Mouse (Mus musculus) hindbrain, embryonic 10.5 days (tissue): ENCODE measurements around the gene Aldh16a1. TPM values are rescaled to one million over a fixed set of nuclear protein-coding genes. Genes with fewer than 3 reads are reported as not detected.

Source experiments
- DNase-seq: peaks from one replicate; pipeline ENCODE4 v3.0.0-alpha.2; 2017; ENCODE audit warnings: low spot score
- H3K27ac ChIP-seq: fragments of 300-500 bp; sonication (generic); 2 replicates; pipeline ENCODE4 v1.5.1; 2016; ENCODE audit warnings: mild to moderate bottlenecking, moderate library complexity
- H3K27me3 ChIP-seq: fragments of 300-500 bp; sonication (generic); 2 replicates; pipeline ENCODE4 v1.6.1; 2016; ENCODE audit warnings: mild to moderate bottlenecking; ENCODE audit not compliant: poor library complexity, insufficient read depth, severe bottlenecking
- H3K36me3 ChIP-seq: fragments of 300-500 bp; sonication (generic); 2 replicates; pipeline ENCODE4 v1.6.1; 2016; ENCODE audit warnings: mild to moderate bottlenecking, moderate library complexity
- H3K4me1 ChIP-seq: fragments of 300-500 bp; sonication (generic); replicated peaks from 2 replicates; pipeline ENCODE4 v1.6.1; 2016; ENCODE audit warnings: mild to moderate bottlenecking
- H3K4me3 ChIP-seq: fragments of 300-500 bp; sonication (generic); 2 replicates; pipeline ENCODE4 v1.5.1; 2016; ENCODE audit warnings: mild to moderate bottlenecking, moderate library complexity
- H3K9me3 ChIP-seq: fragments of 300-500 bp; sonication (generic); 2 replicates; pipeline ENCODE4 v1.6.1; 2016; ENCODE audit warnings: mild to moderate bottlenecking, moderate library complexity
- WGBS: fragments of 180-500 bp; shearing (Covaris S2); methylation state at CpG from one replicate; pipeline ENCODE4 v1.1.7; 2016; 5-methylcytosine and 5-hydroxymethylcytosine counted together
- polyA plus RNA-seq: library from polyadenylated mRNA; unstranded; fragments of >200 nt; fragmentation: Nextera tagmentation; extraction: Ambion mirVana; gene quantifications from 2 replicates; pipeline ENCODE4 v1.2.1, GENCODE M21; 2016

Gene Aldh16a1
- polyA plus RNA-seq, 1 experiment from 2014 or later = 54.5 TPM

DNA sequence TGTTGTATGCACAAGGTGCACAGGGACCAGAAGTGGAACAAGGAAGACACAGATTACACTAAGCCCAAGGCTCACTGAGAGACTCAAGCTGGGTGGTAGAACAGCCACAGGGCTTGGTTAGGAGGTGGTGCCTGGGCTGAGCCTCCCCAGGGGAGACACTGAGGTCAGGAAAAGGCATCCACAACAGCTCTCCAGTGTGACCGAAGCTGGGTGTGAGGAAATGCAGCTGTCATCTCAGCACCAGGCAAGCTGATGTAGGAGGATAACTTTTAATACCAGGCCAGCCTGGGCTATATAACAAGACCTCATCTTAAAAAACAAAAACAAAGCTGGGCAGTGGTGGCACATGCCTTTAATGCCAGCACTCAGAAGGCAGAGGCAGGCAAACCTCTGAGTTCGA, 36.8 kb upstream of the Aldh16a1 start:
- H3K4me3 ChIP-seq = no peak overlapping the region
- DNase-seq = no peak
- WGBS = 74% methylated on average over 2 of the region's 2 CpGs
- no peak overlapping the region for H3K27ac ChIP-seq
- H3K27me3 ChIP-seq = peaks cover 74% of the 10 kb centered on the region
- no peaks in the 10 kb centered on the region for H3K9me3 ChIP-seq
- no peaks in the 10 kb centered on the region for H3K36me3 ChIP-seq
- peaks cover 42% of the 10 kb centered on the region for H3K4me1 ChIP-seq

DNA sequence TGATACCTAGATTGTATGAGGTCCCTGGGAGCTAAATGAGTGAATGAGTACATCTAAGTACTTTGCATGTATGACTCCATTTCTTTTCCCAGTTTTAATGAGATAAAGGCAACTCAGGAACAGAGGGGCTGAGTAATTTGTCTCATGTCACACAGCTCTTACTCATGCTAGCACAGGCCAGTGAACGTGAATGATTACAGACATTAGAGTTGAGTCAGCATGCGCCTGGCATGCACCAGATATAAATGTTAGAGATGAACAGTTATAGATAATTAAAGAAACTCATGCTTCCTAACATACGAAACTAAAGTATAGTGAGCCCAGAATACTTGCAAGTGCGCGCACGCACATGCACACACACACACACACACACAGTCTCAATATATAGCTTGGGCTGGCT, 35.8 kb upstream of the Aldh16a1 start:
- Histone ChIP-seq H3K27me3 (peaks cover 75% of the 10 kb centered on the region), H3K4me1 (peaks cover 34% of the 10 kb centered on the region), H3K36me3 (no peaks in the 10 kb centered on the region), H3K9me3 (no peaks in the 10 kb centered on the region), H3K4me3 (no peak overlapping the region), H3K27ac (no peak overlapping the region)
- DNase-seq = no peak
- whole genome bisulfite sequencing = 90% methylated on average over 6 of the region's 6 CpGs

DNA sequence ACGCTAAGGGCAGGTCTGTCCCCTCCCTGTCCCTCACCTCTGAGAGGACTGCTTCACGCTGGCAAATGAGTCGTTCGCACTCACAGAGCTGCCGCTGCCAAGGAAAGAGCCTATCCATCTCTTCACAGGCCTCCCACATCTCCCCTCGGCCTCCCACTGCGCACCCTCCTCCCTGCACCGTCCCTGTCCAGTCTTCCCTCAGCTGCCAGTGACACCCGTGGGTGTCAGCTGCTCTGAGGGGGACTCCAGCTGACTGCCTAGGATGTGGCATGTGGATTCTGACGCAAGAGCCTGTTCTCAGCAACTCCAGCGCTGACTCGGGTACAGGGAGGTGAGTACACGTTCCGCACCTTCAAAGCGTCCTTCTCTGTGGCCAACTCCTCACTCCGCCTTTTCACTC, 35.2 kb upstream of the Aldh16a1 start:
- Histone ChIP-seq H3K4me3 (no peak overlapping the region), H3K9me3 (no peaks in the 10 kb centered on the region), H3K27ac (no peak overlapping the region), H3K4me1 (peaks cover 34% of the 10 kb centered on the region), H3K36me3 (no peaks in the 10 kb centered on the region), H3K27me3 (peaks cover 81% of the 10 kb centered on the region)
- WGBS = 59% methylated on average over 16 of the region's 16 CpGs
- no peak for DNase-seq

DNA sequence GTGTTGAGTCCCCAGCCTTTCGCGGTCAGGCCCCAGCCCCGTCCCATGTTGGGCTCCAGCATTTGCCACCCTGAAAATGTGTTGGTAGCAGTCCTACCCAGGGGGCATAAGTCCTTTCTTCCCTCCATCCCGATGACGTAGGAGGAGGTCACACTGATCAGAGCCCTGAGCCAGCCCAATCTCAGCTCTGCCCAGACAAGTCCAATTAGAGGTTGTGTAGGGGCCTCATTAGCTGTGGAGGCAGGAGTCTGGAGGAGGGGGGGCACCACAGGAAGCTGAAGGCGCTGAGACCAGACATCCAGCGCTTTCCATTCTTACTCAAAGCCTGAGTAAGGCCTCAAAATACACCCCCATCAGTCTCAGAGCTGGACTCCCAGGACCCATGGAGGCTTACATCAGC, 31.5 kb upstream of the Aldh16a1 start:
- Histone ChIP-seq H3K36me3 (no peaks in the 10 kb centered on the region), H3K9me3 (no peaks in the 10 kb centered on the region), H3K4me3 (no peak overlapping the region), H3K27me3 (peaks cover 97% of the 10 kb centered on the region), H3K4me1 (peaks cover 31% of the 10 kb centered on the region), H3K27ac (0 out of 2 replicates have a peak overlapping the region, but pooled peaks have one; percentile 20)
- DNase-seq = no peak
- 68% methylated on average over 7 of the region's 7 CpGs for WGBS

DNA sequence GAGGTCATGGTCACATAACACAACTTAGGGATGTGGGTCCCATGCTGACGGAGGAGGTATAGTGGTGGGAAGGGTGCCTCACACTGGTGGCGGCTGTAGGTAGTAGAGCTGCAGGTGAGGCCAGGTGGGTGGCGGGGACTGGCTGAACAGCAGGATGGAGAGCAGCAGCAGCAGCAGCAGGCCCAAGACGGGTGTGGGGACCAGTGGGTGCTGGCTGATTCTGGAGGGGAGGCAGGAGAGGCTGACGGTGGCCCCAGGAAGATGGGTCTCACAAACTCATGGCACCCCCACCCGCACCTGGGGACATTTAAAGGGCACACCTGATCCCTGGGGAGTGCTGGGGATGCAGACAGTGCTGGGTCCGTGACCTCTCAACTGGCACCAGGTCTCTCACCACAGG, 29.3 kb upstream of the Aldh16a1 start:
- WGBS = 58% methylated on average over 7 of the region's 7 CpGs
- H3K27ac ChIP-seq = no peak overlapping the region
- no peaks in the 10 kb centered on the region for H3K9me3 ChIP-seq
- peaks cover 99% of the 10 kb centered on the region for H3K27me3 ChIP-seq
- H3K36me3 ChIP-seq = no peaks in the 10 kb centered on the region
- peaks cover 32% of the 10 kb centered on the region for H3K4me1 ChIP-seq
- H3K4me3 ChIP-seq = no peak overlapping the region
- DNase-seq = no peak

DNA sequence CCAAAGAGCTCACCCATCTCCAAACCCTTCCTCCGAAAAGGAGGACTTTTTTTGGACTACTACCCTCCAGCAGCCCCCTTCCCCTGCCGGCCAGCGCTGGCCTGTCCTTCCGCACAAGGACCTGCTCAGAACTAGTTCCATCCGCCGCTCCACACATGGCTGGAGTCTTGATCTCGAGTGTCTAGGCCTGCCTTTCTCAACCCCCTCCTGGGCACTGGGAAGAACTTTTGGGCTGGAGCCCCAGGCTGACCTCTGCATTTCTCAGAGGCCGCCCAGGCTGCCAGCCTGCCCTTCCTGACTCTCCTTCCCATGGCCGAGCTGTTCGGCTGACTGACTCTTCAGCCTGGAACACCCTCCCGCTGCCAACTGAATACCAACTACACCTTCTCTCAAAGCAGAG, 28.2 kb upstream of the Aldh16a1 start:
- Histone ChIP-seq H3K27ac (no peak overlapping the region), H3K36me3 (no peaks in the 10 kb centered on the region), H3K27me3 (peaks cover 99% of the 10 kb centered on the region), H3K9me3 (no peaks in the 10 kb centered on the region), H3K4me1 (peaks cover 32% of the 10 kb centered on the region), H3K4me3 (peak overlapping the region; percentile 45)
- no peak for DNase-seq
- 16% methylated on average over 11 of the region's 11 CpGs for WGBS

DNA sequence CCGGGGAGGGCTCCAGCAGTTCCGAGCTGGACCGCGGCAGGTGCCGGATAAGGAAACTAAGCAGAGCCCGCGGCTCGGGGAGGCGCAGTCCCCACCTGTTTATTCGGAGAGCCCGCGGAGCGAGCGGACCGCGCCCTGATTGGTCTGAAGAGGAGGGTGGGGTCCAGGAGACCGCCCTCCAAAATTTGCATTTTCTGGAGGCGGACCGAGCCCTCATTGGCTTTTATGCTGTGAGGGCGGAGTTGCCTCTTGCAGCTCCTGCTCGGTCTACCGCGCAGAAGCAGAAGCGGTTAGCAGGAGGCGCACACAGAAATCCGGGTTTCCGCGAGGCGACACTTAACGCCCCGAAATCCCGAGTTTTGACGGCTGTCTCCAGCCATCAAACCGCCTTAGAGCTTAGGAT, 27.8 kb upstream of the Aldh16a1 start:
- WGBS = under 1% methylated on average over 34 of the region's 34 CpGs
- Histone ChIP-seq H3K27me3 (peaks cover 100% of the 10 kb centered on the region), H3K4me3 (peak overlapping the region; percentile 45), H3K4me1 (peaks cover 34% of the 10 kb centered on the region), H3K9me3 (no peaks in the 10 kb centered on the region), H3K27ac (no peak overlapping the region), H3K36me3 (no peaks in the 10 kb centered on the region)
- DNase-seq = peak; percentile 89

DNA sequence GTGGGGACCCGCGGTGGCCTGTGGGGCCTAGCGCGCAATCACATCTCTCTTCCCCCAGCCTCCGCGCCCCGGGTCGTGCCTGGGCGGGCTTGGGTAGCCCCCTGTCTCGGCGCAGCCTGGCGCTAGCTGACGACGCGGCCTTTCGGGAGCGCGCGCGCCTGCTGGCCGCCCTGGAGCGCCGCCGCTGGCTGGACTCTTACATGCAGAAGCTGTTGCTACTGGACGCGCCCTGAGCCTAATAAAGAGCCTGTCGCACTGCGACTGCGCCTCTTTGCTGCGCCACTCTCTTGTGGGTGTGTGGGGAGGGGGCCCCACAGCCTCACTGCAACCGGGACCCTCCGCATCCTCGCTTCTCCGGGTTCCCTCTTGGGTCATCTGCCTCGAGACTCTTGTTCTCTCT, 27.2 kb upstream of the Aldh16a1 start:
- no peaks in the 10 kb centered on the region for H3K9me3 ChIP-seq
- H3K4me3 ChIP-seq = peak overlapping the region; percentile 45
- H3K4me1 ChIP-seq = peaks cover 38% of the 10 kb centered on the region
- WGBS = 5% methylated on average over 35 of the region's 35 CpGs
- no peak for DNase-seq
- peaks cover 100% of the 10 kb centered on the region for H3K27me3 ChIP-seq
- no peak overlapping the region for H3K27ac ChIP-seq
- H3K36me3 ChIP-seq = no peaks in the 10 kb centered on the region

DNA sequence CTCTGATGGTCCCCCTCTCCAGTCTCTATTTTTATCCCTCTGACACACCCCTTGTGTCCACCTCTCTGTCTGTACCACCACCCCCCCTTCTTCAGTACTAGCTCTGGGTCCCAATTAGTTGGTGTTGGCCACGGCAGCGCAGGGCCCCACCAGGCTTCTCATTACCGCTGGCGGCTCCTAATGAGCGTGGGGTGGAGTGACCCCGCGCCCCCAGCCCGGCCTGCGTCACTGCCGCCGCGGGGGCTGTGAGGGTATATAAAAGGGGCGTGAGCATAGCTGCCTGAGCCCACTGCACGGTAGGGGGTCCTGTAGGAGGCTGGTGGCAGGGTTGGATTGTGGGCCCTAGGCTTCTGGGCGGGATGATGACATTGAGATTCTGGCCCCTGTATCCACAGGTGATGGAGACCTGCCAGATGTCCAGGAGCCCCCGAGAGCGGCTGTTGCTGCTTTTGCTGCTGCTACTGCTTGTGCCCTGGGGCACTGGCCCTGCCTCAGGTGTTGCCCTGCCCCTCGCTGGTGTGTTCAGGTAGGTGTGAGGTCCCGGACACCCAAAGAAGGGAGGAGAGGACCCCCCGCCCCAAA, 26.6 kb upstream of the Aldh16a1 start, which contains the start of gene Pth2:
Pth2 (plus strand) TSS at position 100 of the 582 bp plus-strand sequence.
- Histone ChIP-seq H3K4me1 (peaks cover 43% of the 10 kb centered on the region), H3K9me3 (no peaks in the 10 kb centered on the region), H3K27me3 (peaks cover 100% of the 10 kb centered on the region), H3K36me3 (no peaks in the 10 kb centered on the region), H3K27ac (no peak within 1 kb of the TSS), H3K4me3 (peak within 1 kb of the TSS; percentile 45)
- WGBS = 24% methylated on average over 20 of the region's 20 CpGs
- no peak for DNase-seq

DNA sequence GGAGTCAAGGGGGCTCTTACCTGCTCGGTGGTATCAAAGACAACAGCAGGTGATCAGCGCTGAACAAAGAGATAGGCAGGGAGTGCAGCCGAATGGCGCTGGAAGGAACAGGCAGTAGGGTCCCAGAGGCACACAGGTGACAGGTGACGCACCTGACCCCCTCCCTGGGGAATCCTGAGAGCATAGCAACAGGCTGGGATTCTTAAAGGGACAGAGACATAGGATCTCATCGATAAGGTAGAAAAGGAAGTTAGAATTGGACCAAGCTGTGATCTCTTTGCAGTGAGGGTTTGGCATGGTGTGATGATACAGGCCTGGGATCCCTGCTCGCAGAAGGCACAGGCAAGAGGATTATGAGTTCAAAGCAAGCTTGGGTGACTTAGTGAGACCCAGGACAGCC, 25.1 kb upstream of the Aldh16a1 start, which contains the start of gene Gfy:
Gfy (minus strand) TSS at position 101 of the 400 bp plus-strand sequence.
- H3K4me1 ChIP-seq = peaks cover 53% of the 10 kb centered on the region
- WGBS = 33% methylated on average over 7 of the region's 7 CpGs
- H3K27ac ChIP-seq = no peak within 1 kb of the TSS
- no peaks in the 10 kb centered on the region for H3K9me3 ChIP-seq
- H3K27me3 ChIP-seq = peaks cover 100% of the 10 kb centered on the region
- H3K36me3 ChIP-seq = no peaks in the 10 kb centered on the region
- no peak within 1 kb of the TSS for H3K4me3 ChIP-seq
- DNase-seq = no peak

DNA sequence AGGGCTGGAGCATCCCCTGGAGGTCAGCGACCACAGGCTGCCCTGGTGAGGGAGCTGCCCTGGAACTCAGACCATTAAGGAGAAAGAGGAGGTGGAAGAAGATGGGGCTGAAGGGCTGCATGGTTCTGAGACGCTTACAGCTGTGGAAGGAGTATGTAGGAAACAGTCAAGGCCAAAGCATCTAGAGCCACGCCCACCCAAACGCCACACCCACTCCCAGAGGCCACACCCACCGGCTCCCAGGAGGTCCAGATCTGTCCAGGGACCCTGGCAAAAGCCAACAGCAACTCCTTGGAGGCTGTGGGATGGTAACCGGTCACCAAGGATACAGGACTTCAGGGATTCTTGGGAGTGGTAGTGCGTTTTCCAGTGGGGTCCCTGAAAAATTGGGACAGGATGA, 24.2 kb upstream of the Aldh16a1 start:
- 19% methylated on average over 7 of the region's 7 CpGs for WGBS
- Histone ChIP-seq H3K36me3 (no peaks in the 10 kb centered on the region), H3K27ac (no peak overlapping the region), H3K4me3 (no peak overlapping the region), H3K4me1 (peaks cover 51% of the 10 kb centered on the region), H3K9me3 (no peaks in the 10 kb centered on the region), H3K27me3 (peaks cover 99% of the 10 kb centered on the region)
- no peak for DNase-seq

DNA sequence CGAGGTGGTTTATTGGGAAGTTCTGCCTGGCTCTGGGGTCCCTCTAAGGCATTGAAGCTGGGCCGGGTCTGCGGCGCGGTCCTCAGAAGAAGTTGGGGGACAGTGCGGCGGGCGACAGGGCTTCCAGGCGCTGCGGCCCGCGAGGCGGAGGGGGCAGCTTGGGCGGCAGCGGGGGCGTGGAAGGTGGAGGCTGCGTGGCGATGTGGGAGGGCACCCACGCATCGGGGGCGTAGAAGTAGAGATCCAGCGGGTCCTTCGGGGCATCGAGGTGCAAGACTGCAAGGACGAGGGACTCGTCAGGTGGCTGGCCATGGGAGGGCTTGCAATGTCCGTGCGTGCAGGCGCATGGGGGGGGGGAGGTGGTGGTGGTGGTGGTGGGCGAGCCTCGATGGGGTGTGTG, 22.0 kb upstream of the Aldh16a1 start:
- Histone ChIP-seq H3K4me3 (peak overlapping the region; percentile 38), H3K9me3 (peaks cover 13% of the 10 kb centered on the region; the same call in 1 of the 2 replicates), H3K27me3 (peaks cover 99% of the 10 kb centered on the region), H3K4me1 (peaks cover 34% of the 10 kb centered on the region), H3K27ac (no peak overlapping the region), H3K36me3 (no peaks in the 10 kb centered on the region)
- WGBS = 4% methylated on average over 31 of the region's 31 CpGs
- no peak for DNase-seq

DNA sequence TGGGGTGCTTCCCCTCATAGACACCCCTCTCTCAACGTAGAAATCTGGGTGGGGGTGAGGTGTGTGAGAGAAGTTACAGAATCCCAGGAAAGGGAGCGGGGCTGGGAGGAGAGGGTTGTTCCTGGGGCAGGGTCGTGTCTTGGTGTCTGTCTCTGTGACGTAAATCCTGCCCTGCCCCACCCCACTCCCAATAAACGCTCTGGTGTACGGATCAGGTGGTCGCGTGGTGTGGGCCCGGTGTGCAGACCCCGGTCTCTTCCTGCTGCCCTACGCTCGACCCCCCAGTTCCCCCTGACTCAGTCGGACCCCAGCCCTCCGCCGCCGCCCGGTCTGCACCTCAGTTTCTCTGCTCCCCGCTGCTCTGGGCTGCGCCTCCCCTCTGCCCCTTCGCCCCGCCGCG, 21.5 kb upstream of the Aldh16a1 start:
- H3K4me3 ChIP-seq = peak overlapping the region; percentile 38
- no peaks in the 10 kb centered on the region for H3K36me3 ChIP-seq
- peaks cover 30% of the 10 kb centered on the region for H3K4me1 ChIP-seq
- no peak for DNase-seq
- H3K9me3 ChIP-seq = peaks cover 16% of the 10 kb centered on the region; the same call in 1 of the 2 replicates
- 3% methylated on average over 23 of the region's 23 CpGs for WGBS
- H3K27me3 ChIP-seq = peaks cover 99% of the 10 kb centered on the region
- no peak overlapping the region for H3K27ac ChIP-seq

DNA sequence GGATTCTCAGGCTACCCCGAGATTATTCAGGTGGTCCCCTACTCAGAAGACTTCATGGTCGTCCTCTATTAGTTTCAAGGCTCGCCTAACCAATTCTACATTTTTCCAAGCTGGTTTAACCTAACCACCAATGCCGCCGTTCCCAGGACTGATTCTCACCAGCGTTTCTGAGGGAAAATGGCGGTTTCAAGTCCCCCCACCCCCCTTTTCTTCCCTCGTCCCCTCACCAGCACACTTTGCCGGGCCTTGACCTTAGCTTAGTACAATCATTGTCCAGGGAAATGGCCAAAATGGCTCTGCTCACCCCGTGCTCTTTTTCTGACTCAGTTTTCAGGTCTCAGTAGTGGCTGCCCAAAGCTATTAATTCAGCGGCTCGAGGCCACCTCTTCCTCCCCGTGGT, 21.0 kb upstream of the Aldh16a1 start:
- no peaks in the 10 kb centered on the region for H3K36me3 ChIP-seq
- H3K4me1 ChIP-seq = peaks cover 28% of the 10 kb centered on the region
- peaks cover 99% of the 10 kb centered on the region for H3K27me3 ChIP-seq
- H3K9me3 ChIP-seq = peaks cover 22% of the 10 kb centered on the region
- no peak for DNase-seq
- no peak overlapping the region for H3K27ac ChIP-seq
- 4% methylated on average over 13 of the region's 13 CpGs for WGBS
- peak overlapping the region; percentile 38; the same call in 1 of the 2 replicates for H3K4me3 ChIP-seq
